Mouse (Mus musculus) skeletal muscle tissue, adult 2 months (tissue): ENCODE data around the gene Ntrk3.

Source experiments
- DNase-seq: peaks from one replicate; pipeline ENCODE4 v3.0.0-alpha.2; 2012; ENCODE audit warnings: low read depth, low spot score

The Ntrk3 gene

GRCm38 (mm10) chr7:78443373-78444036 is 294.3 kb downstream of the Ntrk3 start:
- DNase-seq: no peak

- no peak for DNase-seq
Observed at GRCm38 (mm10) chr7:78441706-78442105, 296.1 kb downstream of the Ntrk3 start.

DNA sequence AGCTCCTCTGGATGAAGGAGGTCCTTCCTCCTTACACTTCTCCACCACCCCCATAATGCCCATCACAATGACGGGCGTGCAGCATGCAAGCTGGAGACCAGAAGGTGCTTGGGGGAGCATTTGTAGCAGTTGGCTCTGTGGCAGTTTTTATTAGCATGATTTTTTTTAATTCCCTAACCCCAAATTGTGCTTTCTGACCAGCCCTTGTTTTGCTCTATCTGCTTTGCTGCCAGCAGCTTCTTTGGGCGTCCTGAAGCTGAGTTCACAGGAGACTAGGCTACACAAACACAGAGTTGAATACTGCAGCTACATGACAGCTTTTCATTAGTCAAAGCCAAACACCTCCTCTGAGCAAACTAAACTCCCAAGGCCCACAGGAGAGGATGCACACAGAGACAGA is 296.9 kb downstream of the Ntrk3 start:
- DNase-seq: no peak

DNA sequence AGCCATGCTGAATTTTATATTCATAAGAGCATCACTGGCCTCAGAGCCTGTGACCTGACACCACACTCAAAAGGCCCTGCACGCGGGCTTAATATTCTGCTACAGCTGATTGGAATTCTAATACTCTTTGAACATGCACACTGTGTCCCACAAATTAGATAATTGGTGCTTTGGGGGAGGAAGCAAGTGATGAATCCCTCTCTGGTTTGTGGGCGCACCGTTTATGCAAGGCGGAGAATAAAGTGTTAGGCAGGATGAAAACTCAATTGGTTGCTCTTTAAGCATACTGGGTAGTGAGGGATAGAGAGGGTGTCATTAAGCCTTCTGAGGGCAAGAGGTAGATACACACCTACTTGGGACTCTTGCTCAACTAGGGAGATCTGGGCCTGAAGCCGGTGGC is 297.3 kb downstream of the Ntrk3 start:
- DNase-seq: no peak

DNA sequence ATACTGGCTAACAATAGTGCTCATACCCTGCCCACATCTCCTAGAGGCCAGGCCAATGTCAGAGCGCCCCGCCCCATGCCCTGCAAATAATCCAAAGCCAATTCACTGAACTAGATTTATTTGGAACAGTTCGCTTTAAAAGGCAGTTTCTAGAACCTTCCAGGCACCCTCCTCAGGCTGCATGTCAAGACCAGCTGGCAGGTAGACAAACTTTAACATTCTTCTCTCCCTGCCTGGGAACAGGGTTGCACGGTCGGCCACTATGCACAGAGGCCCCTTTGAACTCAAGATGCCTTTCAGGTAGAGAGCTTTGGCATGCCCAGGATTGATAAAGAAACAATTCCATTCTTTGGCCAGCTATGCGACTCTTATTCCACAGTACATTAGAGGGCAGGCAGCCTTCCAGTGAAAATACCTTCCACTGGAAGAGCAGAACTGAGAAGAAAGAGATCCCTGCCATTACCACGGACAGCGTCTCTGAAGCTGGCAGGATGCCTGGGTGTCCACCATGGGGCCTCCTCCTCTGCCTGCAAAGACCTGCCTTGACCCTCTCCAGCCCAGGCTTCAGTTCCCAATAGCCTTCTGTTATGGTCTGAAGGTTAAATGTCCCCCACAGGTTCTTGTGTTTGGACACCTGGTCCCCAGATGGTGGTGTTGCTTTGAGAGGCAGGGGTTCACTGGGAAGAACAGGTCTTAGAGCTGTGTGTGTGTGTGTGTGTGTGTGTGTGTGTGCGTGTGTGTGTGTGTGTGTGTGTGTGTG is 298.3 kb downstream of the Ntrk3 start:
- DNase-seq: no peak

GRCm38 (mm10) chr7:78433617-78434144 is 304.1 kb downstream of the Ntrk3 start:
- DNase-seq: no peak

DNA sequence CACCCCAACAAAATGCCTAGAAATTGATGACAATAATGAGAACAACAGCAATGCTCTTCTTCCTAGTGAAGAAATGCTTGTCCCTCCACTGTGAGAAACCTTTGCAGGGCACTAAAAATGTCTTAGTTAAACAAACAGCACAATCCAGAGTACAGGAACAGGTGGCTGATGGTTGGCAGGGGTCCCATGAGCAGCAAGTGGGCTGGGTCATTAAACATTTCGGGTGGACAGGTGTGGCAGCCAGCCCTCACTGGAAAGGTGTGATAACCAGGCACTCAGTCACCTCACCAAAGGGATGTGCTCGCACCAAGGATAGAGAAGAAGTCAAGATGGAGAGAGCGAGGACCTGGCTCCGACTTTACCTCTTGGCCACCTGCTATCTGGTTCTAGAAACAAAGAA is 306.2 kb downstream of the Ntrk3 start:
- DNase-seq: no peak

DNA sequence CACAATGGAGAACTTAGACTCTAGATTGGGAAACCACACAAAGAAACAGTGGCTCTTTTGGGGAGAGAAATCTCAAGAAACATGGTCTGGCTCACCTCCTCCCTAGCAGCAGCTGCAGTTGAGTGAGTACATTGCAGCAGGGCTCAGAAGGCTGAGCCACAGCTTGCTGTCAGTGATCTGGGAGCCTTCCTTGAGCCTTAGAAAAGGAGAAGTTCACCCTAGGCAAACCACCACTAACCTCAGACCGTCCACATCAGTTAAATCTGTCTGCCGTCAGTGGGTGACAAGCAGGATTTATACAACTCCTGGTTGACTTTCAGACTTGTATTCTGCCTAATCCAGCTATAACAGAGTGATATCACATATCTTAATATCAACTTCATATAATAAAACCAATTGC is 325.6 kb downstream of the Ntrk3 start:
- no peak for DNase-seq

GRCm38 (mm10) chr7:78409970-78410369 is 327.8 kb downstream of the Ntrk3 start:
- DNase-seq: no peak

GRCm38 (mm10) chr7:78406641-78407291 is 331.0 kb downstream of the Ntrk3 start:
- DNase-seq: no peak

DNA sequence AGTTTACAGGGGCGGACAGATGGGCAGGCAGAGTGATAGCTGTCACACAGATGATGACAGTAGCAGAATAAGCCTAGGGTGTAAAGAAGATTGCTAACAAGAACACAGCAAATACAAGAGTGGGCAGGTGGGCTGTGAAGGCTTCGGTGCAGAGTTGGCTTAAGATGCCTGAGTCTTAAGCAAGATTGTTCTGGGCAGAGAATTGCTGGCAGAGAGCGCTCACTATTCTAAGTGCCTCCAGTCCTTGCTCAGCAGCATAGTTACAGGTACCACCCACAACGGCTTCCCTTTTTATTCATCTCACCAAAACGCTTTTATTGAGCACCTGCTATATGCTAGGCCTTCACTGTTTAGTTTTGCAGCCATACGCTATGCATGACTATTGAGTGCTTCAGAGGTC is 333.3 kb downstream of the Ntrk3 start:
- no peak for DNase-seq

DNA sequence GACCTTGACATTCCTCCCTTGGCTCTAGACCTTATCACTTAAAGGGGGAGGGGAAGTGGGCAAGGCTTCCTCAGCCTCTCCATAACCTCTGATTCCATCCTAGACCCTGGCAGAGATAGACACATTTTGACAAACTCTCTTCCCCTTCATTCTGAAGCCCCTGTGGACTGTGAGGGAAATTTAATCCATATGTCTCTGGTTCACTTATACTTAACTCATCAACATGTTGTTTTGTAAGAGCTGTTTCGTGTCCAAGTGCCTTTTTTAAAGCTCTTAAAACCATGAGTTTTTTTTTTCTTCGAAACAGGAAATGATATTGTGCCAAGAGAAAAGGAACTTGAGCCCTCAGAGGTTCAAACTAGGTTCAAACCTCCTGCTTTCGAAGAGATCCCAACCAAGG is 335.3 kb downstream of the Ntrk3 start:
- DNase-seq: no peak

DNA sequence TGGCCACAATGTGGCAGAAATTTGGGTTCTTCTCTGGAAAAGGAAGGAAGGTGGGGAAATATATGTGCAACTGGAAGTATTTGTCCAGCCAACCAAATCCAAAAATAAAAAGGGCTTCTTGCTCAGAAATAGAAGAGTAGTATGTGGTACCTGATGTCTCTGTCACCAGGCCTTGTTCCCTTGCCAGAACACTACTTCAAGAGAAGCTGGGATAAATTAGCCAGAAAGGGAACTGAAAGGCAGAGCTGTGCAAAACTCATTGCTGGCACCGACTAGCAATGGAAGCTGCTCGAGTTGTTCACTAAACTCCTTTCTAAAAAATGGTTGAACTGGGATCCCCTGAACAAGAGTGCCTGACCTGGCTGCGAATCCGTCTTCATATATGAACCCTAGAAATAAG is 337.6 kb downstream of the Ntrk3 start:
- no peak for DNase-seq

GRCm38 (mm10) chr7:78398377-78398776 is 339.4 kb downstream of the Ntrk3 start:
- no peak for DNase-seq

DNA sequence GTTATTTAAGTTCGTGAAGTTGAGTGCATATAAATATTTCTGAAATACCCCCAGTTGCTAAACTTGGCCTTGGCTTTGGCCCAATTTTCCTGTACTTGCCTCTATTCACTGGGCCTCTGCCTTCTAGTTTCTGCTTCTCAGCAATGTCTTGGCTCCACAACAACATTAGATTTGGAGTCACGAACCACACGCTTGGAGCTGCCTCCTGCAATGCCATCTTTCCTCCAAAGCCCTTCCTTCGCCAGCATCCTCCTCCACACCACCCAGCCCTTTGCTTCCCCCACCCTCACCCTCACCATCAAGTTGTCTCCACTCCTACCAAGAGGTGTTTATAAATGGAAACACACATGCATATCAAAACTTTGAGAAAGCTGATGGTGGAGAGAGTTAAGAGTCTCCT is 340.6 kb downstream of the Ntrk3 start:
- DNase-seq: no peak

DNA sequence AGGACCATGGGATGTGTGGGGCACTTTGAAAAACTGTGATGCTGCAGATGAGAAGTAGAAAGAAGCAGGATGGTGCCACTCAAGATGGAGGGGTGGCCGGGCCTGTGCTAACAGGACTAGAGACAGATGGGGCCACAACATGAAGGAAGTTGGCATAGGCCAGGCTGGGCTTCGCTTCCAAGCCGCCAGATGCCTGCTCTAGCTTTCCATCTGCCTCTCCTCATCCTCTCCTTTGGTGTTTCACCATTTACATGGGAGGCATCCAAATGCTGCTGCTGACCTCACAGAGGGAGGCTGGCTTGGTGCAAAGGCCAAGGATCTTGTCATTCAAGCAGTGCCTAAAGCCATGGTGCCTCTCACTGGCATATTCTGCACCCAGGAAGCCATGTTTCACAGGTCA is 347.8 kb downstream of the Ntrk3 start:
- DNase-seq: no peak

GRCm38 (mm10) chr7:78388101-78388500 is 349.7 kb downstream of the Ntrk3 start:
- no peak for DNase-seq

DNA sequence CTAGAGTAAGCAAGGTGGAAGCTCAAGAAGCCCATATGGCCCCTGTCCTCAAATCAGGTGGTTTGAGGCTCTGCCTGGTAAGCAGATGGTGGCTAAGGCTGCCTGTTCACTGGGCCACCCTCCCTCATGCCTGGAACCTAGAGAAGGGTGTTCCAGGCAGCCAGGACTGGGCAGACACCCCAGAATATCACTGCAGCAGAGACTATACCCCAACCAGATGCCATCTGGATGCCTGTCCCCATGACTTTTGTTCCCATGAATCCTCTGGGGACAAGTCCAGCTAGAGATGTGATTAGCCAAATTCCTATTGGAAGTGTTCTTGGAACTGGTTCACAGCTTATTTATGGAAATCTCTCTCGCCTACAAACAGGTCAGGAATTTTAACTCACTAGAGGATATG is 351.8 kb downstream of the Ntrk3 start:
- DNase-seq: no peak

GRCm38 (mm10) chr7:78384111-78384510 is 353.7 kb downstream of the Ntrk3 start:
- no peak for DNase-seq

- no peak for DNase-seq
Observed at GRCm38 (mm10) chr7:78382126-78382525, 355.7 kb downstream of the Ntrk3 start.

DNA sequence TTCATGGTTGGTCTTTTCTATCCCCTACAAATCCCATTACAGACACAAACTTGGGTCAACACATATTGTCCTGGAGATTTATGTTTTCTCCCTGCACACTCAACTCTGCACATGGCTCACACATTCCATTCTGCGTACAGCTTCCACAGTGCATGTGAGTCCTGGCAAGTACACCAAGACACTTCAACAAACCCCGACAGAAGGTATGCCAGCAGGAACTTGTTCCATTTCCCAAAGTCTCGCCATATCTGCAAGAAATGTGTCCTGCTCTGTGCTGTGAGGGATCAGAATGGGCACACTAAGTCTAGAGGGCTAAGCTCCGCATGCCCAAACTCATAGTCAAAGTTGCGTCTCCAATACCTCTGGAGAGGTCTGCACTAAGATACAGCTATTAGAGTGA is 358.0 kb downstream of the Ntrk3 start:
- DNase-seq: no peak

DNA sequence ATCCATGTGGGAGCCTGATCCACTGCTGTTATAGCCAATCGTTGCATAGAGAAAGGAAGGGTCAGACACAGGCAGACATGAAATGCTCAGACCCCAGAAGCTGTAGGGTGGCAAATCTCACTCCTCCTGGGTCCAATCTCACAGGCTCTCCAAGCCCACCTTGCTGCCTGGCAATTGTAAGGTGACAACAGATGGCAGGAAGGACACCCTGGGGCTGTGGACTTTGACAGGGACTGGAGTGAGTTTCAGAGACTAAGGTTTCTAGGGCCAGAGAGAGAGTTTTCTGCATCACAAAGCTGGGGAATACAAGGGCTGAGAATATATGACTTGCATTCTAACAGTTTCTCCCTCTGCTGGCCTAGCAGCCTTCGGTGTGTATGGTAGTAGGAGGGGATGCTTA is 359.5 kb downstream of the Ntrk3 start:
- no peak for DNase-seq

DNA sequence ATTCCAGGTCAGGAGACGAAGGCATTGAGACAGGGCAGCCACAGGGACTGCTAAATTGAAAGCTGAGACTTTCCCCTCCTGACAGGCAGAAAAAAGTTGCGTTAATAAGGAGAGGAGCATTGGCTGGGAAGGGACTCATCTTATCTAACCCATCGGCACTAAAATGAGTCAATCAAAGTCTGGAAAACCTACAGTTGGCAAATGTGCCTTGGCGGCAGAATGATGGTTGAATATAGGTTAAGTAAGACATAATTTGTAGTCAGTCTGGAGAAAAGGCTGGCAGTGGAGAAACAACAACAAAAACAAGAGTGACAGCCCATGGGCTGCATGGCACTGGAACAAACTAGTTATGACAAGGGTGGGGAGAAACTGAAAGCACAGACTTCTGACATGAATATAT is 360.9 kb downstream of the Ntrk3 start:
- no peak for DNase-seq
